Mouse (Mus musculus) natural killer cell, adult 2 months (primary cell): ENCODE measurements around the gene Senp8.
"Not testable (repeated sequence)": the region's sequence is repeated elsewhere in the genome, so short reads cannot be mapped to it uniquely, and the experiment has no call there.

Source experiments
- DNase-seq, 2 experiments: peaks; one replicate each; pipeline ENCODE4 v3.0.0; 2022; ENCODE audit warnings: low spot score in 2 of 2

Gene Senp8

DNA sequence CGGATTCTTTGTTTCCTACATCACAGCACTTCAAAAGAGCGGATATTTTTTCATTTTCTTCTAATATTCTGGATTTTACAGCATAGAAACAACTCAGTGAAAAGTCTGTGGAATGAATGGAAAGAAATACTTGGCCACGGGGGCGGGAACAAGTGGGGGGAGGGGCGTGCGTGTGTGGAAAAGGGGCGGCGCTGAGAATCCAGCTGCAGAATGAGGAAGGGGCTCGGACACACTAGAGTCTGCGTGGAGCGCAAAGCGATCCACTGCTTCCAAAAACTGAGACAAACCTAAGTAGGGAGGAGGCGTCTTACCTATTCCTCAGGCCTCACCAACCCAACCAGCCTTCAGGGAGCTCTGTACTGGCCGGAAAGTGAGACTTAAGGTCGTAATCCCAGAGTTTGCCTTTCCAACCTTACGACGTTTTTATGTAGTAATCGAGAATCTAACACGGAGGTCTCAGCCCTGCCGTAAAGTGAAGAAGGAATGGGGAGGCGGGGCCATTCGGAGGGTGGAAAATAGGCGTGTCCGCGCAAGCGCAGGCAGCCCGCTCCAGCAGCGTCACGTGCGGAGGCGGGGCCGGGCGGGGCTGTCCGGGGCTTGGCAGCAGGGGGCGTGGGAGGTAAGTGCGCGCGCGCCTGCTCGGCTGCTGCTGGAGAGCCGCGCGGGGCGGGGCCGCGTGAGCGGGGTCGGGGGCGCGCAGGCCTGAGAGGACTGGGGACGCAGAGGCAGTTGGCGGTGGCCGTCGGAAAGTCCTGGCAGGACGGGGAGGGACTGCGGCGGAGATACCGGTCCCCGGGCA lies at the start of gene Senp8, which contains the start of gene Myo9a:
Senp8 (minus strand) TSS at position 444 of the 799 bp plus-strand sequence.
Myo9a (plus strand) TSS at position 630 of the 799 bp plus-strand sequence.
- DNase-seq: peak; percentile 100

GRCm38 (mm10) chr9:59766966-59767461 lies 16.5 kb upstream of the Senp8 start:
- DNase-seq: not testable (repeated sequence)

DNA sequence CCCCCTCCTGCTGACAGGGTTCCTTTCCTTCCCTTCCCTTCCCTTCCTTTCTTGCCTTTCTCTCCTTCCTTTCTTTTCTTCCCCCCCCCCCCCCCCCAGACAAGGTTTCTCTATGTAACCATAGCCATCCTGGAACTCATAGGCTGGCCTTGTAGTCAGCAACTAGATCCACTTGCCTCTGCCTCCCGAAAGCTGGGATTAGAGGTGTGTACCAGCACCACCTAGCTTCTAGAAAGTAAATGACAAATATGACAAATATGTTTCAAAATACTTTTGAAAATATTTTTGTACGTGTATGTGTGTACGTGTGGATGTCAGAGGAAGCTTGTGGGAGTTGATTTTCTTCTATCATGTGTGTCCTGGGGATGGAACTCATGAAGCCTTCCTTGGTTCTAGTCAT lies 10.0 kb upstream of the Senp8 start:
- no peak for DNase-seq

GRCm38 (mm10) chr9:59757016-59757415 lies 6.5 kb upstream of the Senp8 start:
- not testable (repeated sequence) for DNase-seq

GRCm38 (mm10) chr9:59755199-59755598 lies 4.7 kb upstream of the Senp8 start:
- DNase-seq: no peak

DNA sequence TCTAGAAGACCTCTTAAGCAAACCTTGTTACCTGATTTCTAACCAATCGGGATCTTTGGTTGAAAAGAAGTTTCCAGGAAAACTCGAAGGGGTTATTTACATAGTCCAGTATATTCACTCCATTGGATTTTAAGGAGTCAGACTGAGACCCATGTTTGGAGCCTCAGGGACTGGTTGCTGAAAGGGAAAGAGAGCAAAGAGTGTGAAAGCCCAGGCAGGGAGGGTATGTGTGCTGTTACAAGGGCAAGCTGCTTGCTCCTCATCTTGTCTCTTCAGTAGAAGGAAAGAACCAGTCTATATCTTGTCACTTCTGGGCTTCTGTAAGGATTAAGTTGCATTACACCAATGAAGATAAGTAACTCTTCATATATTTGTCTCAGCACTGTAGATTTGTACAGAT lies 1.5 kb upstream of the Senp8 start:
- no peak for DNase-seq

DNA sequence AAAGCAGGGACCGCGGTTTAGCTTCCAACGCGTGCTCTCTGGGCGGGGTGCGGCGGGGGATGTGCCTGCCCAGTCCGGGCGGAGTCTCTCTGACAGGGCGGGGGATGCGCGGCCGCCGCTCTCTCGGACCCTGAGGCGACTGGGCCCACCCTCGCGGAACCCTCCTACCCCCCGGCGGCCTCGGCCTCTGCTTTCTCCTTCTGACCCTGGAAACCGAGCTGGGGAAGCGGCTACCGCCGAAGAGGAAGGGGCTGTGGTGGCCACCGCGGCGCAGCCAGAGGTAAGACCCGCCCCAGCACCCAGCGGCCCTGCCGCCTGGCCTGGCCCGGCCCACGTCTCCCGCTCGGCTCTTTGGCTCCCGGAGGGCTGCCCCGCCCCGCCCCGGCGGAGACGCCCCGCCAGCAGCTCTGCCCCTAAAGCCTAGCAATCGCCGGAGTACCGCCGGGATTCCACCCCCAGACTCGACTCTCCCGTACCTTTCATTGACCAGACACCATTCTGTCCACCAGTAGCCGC lies 614 bp upstream of the Senp8 start:
- DNase-seq: peak in 1 of 2 experiments; percentile 79

DNA sequence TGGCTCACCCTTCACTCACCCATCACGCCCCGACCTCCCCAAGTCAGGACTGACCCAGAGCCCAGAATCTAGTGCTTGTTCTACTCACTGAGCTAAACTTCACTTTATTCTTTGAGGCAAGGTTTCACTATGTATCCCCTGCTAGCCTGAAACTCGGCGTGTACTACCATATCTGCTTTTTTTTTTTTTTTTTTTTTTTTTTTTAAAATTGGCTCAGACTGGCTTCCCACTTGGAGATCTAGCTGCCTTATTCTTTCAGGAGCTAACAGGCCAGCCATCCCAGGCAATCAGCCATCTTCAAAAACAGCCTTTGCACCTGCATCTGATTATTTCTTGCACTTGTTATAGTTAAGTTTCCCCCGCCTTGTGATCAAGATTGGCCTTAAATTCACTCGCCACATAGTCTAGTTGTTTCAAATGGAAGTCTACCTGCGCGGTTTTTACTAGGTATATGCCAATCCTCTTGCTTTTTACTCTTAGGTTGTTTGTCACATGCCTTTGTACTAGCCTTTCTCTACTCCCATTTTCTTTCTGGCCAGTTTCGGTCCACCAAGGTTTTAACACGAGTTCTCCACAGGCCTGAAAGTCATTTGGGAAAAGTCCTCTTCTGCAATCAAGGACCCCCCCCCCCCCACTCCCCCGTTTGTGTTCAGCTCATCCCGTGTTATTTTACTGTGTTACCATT lies 787 bp downstream of the Senp8 start:
- no peak for DNase-seq

- no peak for DNase-seq
Measured at GRCm38 (mm10) chr9:59748969-59749368, 1.5 kb downstream of the Senp8 start.

- no peak for DNase-seq
Measured at GRCm38 (mm10) chr9:59748387-59748786, 2.1 kb downstream of the Senp8 start.

GRCm38 (mm10) chr9:59743903-59744302 lies 6.6 kb downstream of the Senp8 start:
- no peak for DNase-seq

GRCm38 (mm10) chr9:59740593-59740992 lies 9.9 kb downstream of the Senp8 start:
- no peak for DNase-seq

DNA sequence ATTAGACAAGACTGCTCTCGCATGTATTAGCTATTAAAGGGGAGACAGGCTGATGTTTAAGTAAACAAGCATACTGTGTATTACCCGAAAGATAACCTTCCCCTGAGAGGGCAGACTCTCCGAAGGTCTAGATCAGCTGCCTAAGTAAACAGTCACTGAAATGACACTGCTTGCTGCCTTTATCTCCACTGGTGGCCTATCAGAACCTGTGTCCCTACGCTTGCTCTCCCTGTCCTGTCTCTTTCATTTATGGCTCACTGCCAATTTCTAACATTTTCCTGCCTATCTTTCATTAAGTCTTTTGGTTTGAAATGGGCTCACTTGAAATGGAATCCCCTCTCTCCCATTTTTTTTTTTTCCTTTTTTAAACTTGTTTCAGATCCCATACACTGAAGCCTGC lies 15.1 kb downstream of the Senp8 start:
- no peak for DNase-seq

GRCm38 (mm10) chr9:59733075-59733474 lies 17.4 kb downstream of the Senp8 start:
- no peak for DNase-seq

- no peak for DNase-seq
Measured at GRCm38 (mm10) chr9:59731136-59731535, 19.4 kb downstream of the Senp8 start.

GRCm38 (mm10) chr9:59727569-59728286 lies 22.8 kb downstream of the Senp8 start:
- DNase-seq: no peak

GRCm38 (mm10) chr9:59725515-59725914 lies 25.0 kb downstream of the Senp8 start:
- DNase-seq: no peak

- no peak for DNase-seq
Measured at GRCm38 (mm10) chr9:59723791-59724442, 26.6 kb downstream of the Senp8 start.

- peak; percentile 42 to 61 for DNase-seq
Measured at GRCm38 (mm10) chr9:59723096-59723657, 27.3 kb downstream of the Senp8 start.

DNA sequence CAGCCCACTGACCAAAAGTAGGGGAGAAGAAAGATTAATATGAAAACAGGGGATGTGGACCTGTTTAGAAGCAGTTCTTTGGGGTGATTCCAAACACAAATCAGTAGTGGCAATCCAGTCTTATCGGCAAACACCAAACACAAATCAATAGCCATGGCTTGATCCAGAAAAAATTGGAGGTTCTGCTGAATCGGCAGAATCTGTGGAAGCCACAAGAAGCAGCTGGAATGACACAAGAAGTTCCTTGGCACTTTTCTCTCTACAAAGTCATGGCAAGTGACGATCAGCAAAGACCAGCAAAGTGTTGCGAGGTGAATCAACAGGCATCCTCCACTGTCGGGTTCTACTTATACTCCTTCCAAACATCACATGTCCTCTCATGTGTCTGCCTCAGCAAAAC lies 29.4 kb downstream of the Senp8 start:
- no peak for DNase-seq

DNA sequence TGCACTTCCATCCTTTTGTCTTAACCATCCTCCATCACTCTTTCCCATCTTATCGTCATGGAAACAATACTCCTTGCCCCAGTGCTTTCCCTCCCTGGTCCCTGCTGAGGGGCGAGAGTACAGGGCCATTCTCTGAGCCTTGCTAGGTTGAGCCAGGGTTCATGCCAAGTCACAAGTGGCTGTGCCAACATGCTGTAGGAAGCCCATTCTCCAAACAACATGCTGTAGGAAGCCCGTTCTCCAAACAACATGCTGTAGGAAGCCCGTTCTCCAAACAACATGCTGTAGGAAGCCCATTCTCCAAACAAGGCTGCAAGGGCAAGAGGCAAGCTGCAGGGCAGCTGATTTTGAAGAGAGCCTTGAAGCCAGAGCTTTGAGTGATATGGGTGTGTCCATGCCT lies 32.3 kb downstream of the Senp8 start:
- DNase-seq: no peak
